Mouse (Mus musculus): ENCODE measurements around the gene Adamts16.

Gene Adamts16

GRCm38 (mm10) chr13:70762586-70762985 is 79.0 kb downstream of the Adamts16 start:
- DNase-seq (ENCODE audit: low spot score in 2 of 2): no peak

GRCm38 (mm10) chr13:70761312-70761711 is 80.3 kb downstream of the Adamts16 start:
- no peak for DNase-seq (ENCODE audit: low spot score in 2 of 2)

GRCm38 (mm10) chr13:70760186-70760585 is 81.4 kb downstream of the Adamts16 start:
- DNase-seq (ENCODE audit: low spot score in 2 of 2): no peak

- DNase-seq (ENCODE audit: low spot score in 2 of 2): no peak
These were observed 95.2 kb downstream of the Adamts16 start for GRCm38 (mm10) chr13:70746294-70747008.

- DNase-seq (ENCODE audit: low spot score in 2 of 2): no peak
These were observed 97.1 kb downstream of the Adamts16 start for GRCm38 (mm10) chr13:70744416-70745038.

GRCm38 (mm10) chr13:70742693-70743092 is 98.9 kb downstream of the Adamts16 start:
- no peak for DNase-seq (ENCODE audit: low spot score in 2 of 2)

- DNase-seq (ENCODE audit: low spot score in 2 of 2): no peak
These were observed 101.0 kb downstream of the Adamts16 start for GRCm38 (mm10) chr13:70740281-70741240.

- no peak for DNase-seq (ENCODE audit: low spot score in 2 of 2)
These were observed 102.8 kb downstream of the Adamts16 start for GRCm38 (mm10) chr13:70738781-70739180.

- no peak for DNase-seq (ENCODE audit: low spot score in 2 of 2)
These were observed 105.2 kb downstream of the Adamts16 start for GRCm38 (mm10) chr13:70736409-70736808.

GRCm38 (mm10) chr13:70734640-70735039 is 107.0 kb downstream of the Adamts16 start:
- no peak for DNase-seq (ENCODE audit: low spot score in 2 of 2)

GRCm38 (mm10) chr13:70733911-70734310 is 107.7 kb downstream of the Adamts16 start:
- no peak for DNase-seq (ENCODE audit: low spot score in 2 of 2)

- no peak for DNase-seq (ENCODE audit: low spot score in 2 of 2)
These were observed 108.4 kb downstream of the Adamts16 start for GRCm38 (mm10) chr13:70733206-70733605.

- DNase-seq (ENCODE audit: low spot score in 2 of 2): no peak
These were observed 108.8 kb downstream of the Adamts16 start for GRCm38 (mm10) chr13:70732781-70733180.

- no peak for DNase-seq (ENCODE audit: low spot score in 2 of 2)
These were observed 110.3 kb downstream of the Adamts16 start for GRCm38 (mm10) chr13:70731349-70731748.

- DNase-seq (ENCODE audit: low spot score in 2 of 2): no peak
These were observed 111.6 kb downstream of the Adamts16 start for GRCm38 (mm10) chr13:70729996-70730395.

GRCm38 (mm10) chr13:70726249-70726648 is 115.4 kb downstream of the Adamts16 start:
- DNase-seq (ENCODE audit: low spot score in 2 of 2): no peak

- DNase-seq (ENCODE audit: low spot score in 2 of 2): no peak
These were observed 117.0 kb downstream of the Adamts16 start for GRCm38 (mm10) chr13:70724635-70725034.

GRCm38 (mm10) chr13:70724108-70724622 is 117.4 kb downstream of the Adamts16 start:
- DNase-seq (ENCODE audit: low spot score in 2 of 2): no peak

GRCm38 (mm10) chr13:70719994-70720393 is 121.6 kb downstream of the Adamts16 start:
- no peak for DNase-seq (ENCODE audit: low spot score in 2 of 2)

- no peak for DNase-seq (ENCODE audit: low spot score in 2 of 2)
These were observed 122.8 kb downstream of the Adamts16 start for GRCm38 (mm10) chr13:70718814-70719213.

- no peak for DNase-seq (ENCODE audit: low spot score in 2 of 2)
These were observed 125.6 kb downstream of the Adamts16 start for GRCm38 (mm10) chr13:70716022-70716421.
